Mouse (Mus musculus): ENCODE measurements around the gene Apon. TPM values are rescaled to one million over a fixed set of nuclear protein-coding genes. Genes with fewer than 3 reads are reported as not detected.
"Not testable (repeated sequence)": the region's sequence is repeated elsewhere in the genome, so short reads cannot be mapped to it uniquely, and the experiment has no call there.

Gene Apon
- polyA plus RNA-seq, 1 experiment from 2014 or later = 42.4 TPM

GRCm38 (mm10) chr10:128278158-128278557 is 24.3 kb downstream of the Apon start:
- Histone ChIP-seq H3K4me1 (ENCODE audit: insufficient read depth) (no peaks in the 10 kb centered on the region), H3K9me3 (ENCODE audit: low read length) (no peaks in the 10 kb centered on the region), H3K4me2 (ENCODE audit: low read depth, low read length) (no peak overlapping the region), H3K27me3 (ENCODE audit: insufficient read depth, low read length) (no peaks in the 10 kb centered on the region), H3K27ac (ENCODE audit: low read depth) (no peak overlapping the region), H3K9ac (replicated peaks) (no peak overlapping the region), H3K4me3 (ENCODE audit: low read depth, low read length) (no peak overlapping the region), H3K36me3 (replicated peaks; ENCODE audit: insufficient read depth, low read length) (peaks cover 64% of the 10 kb centered on the region)
- no peak for TF ChIP-seq CTCF (IDR thresholded peaks at IDR 0.05; ENCODE audit: low read depth)
- no peak for TF ChIP-seq EP300 (IDR thresholded peaks at IDR 0.05; ENCODE audit: low read depth)
- 73% methylated on average over 6 of the region's 6 CpGs for WGBS (ENCODE audit: insufficient replicate concordance)
- ATAC-seq = no peak
- no peak for DNase-seq

GRCm38 (mm10) chr10:128280943-128281342 is 27.0 kb downstream of the Apon start:
- TF ChIP-seq EP300 (IDR thresholded peaks at IDR 0.05; ENCODE audit: low read depth) (no peak), CTCF (IDR thresholded peaks at IDR 0.05; ENCODE audit: low read depth) (no peak)
- Histone ChIP-seq H3K36me3 (replicated peaks; ENCODE audit: insufficient read depth, low read length) (peaks cover 91% of the 10 kb centered on the region), H3K9me3 (ENCODE audit: low read length) (no peaks in the 10 kb centered on the region), H3K4me1 (ENCODE audit: insufficient read depth) (no peaks in the 10 kb centered on the region), H3K27me3 (ENCODE audit: insufficient read depth, low read length) (no peaks in the 10 kb centered on the region), H3K4me2 (ENCODE audit: low read depth, low read length) (no peak overlapping the region), H3K27ac (ENCODE audit: low read depth) (no peak overlapping the region), H3K9ac (replicated peaks) (no peak overlapping the region), H3K4me3 (ENCODE audit: low read depth, low read length) (no peak overlapping the region)
- no peak for ATAC-seq
- 84% methylated on average over 6 of the region's 6 CpGs for WGBS (ENCODE audit: insufficient replicate concordance)
- DNase-seq = no peak

DNA sequence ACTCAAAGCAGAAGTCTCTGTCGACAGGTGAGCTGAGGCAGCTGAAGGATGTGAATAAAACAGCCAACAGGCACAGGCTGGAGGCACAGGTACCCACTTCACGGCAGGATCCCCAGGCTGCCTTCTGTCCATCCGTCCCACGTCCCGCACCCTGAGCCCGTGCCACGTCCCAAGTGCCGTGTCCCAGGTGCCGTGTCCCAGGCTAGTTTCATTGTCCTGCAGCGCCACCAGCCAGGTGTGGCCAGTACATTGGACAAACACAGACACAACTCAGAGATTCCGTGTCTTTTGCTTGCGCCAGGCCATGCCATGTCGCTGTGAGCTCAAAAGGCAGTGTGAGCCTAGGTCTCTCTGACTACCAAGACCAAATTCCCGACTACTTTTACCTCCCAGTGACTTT is 27.8 kb downstream of the Apon start:
- H3K4me1 ChIP-seq (ENCODE audit: insufficient read depth) = no peaks in the 10 kb centered on the region
- H3K4me3 ChIP-seq (ENCODE audit: low read depth, low read length) = no peak overlapping the region
- ATAC-seq (no peak), DNase-seq (no peak)
- H3K9ac ChIP-seq (replicated peaks) = no peak overlapping the region
- no peaks in the 10 kb centered on the region for H3K27me3 ChIP-seq (ENCODE audit: insufficient read depth, low read length)
- 93% methylated on average over 14 of the region's 14 CpGs for WGBS (ENCODE audit: insufficient replicate concordance)
- no peak overlapping the region for H3K4me2 ChIP-seq (ENCODE audit: low read depth, low read length)
- no peak overlapping the region for H3K27ac ChIP-seq (ENCODE audit: low read depth)
- no peak for TF ChIP-seq EP300 (IDR thresholded peaks at IDR 0.05; ENCODE audit: low read depth)
- no peak for TF ChIP-seq CTCF (IDR thresholded peaks at IDR 0.05; ENCODE audit: low read depth)
- peaks cover 93% of the 10 kb centered on the region for H3K36me3 ChIP-seq (replicated peaks; ENCODE audit: insufficient read depth, low read length)
- no peaks in the 10 kb centered on the region for H3K9me3 ChIP-seq (ENCODE audit: low read length)

- no peaks in the 10 kb centered on the region for H3K4me1 ChIP-seq (ENCODE audit: insufficient read depth)
- no peak overlapping the region for H3K9ac ChIP-seq (replicated peaks)
- TF ChIP-seq EP300 (IDR thresholded peaks at IDR 0.05; ENCODE audit: low read depth) = no peak
- TF ChIP-seq CTCF (IDR thresholded peaks at IDR 0.05; ENCODE audit: low read depth) = no peak
- 0 out of 2 replicates have a peak overlapping the region, but pooled peaks have one; percentile 6 for H3K27ac ChIP-seq (ENCODE audit: low read depth)
- WGBS (ENCODE audit: insufficient replicate concordance) = 83% methylated on average over 20 of the region's 20 CpGs
- no peaks in the 10 kb centered on the region for H3K9me3 ChIP-seq (ENCODE audit: low read length)
- H3K4me3 ChIP-seq (ENCODE audit: low read depth, low read length) = no peak overlapping the region
- no peak overlapping the region for H3K4me2 ChIP-seq (ENCODE audit: low read depth, low read length)
- ATAC-seq = no peak
- H3K27me3 ChIP-seq (ENCODE audit: insufficient read depth, low read length) = no peaks in the 10 kb centered on the region
- H3K36me3 ChIP-seq (replicated peaks; ENCODE audit: insufficient read depth, low read length) = peaks cover 84% of the 10 kb centered on the region
- no peak for DNase-seq
Measured at GRCm38 (mm10) chr10:128282886-128283450, 29.1 kb downstream of the Apon start.

DNA sequence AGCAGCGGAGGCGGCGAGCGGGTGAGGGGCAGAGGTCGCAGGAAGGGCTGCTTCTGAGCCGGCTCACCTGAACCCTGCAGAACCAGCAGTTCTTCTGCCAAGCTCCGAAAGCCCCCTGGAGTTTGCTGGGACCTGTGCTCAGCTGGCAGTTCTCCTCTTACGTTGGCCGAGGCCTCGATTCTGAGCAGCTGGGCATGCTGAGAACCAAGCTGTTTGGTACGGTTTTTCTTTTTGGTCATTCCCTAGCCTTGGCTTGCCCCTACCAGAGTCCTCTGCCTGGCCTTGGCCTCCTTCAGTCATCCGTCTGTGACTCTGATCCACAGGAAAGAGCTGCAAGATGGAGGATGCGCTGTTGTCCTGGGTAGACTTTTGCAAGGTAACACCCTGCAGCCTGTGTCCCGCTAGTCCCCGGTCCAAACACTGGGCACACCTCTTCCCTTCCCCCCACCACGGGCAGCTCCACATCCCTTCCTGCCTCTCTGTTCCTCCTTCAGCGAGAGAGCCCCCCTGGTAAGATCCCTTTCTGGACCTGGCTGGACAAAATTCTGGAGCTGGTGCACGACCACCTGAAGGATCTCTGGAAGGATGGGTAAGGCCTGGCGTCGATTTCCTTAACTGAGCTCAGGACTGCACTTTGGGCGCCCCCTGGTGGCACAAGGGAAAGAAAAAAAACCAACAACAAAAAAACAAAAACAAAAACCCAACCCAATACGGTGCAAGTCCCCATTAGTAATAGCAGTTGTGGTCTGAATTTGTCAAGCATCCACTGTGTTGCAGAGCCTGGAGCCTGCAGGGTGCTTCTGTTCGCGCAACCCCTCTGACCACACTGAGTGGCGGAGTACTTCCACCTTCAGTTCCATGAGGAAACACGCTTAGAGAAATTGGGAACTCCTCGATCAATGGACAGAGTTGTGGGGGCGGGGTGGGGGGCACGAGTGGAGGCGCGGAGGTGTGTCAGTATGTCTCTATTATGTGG is 30.0 kb downstream of the Apon start:
- Histone ChIP-seq H3K27ac (ENCODE audit: low read depth) (0 out of 2 replicates have a peak overlapping the region, but pooled peaks have one; percentile 6), H3K27me3 (ENCODE audit: insufficient read depth, low read length) (no peaks in the 10 kb centered on the region), H3K4me1 (ENCODE audit: insufficient read depth) (no peaks in the 10 kb centered on the region), H3K9ac (replicated peaks) (no peak overlapping the region), H3K4me3 (ENCODE audit: low read depth, low read length) (no peak overlapping the region), H3K36me3 (replicated peaks; ENCODE audit: insufficient read depth, low read length) (peaks cover 81% of the 10 kb centered on the region), H3K9me3 (ENCODE audit: low read length) (no peaks in the 10 kb centered on the region), H3K4me2 (ENCODE audit: low read depth, low read length) (no peak overlapping the region)
- TF ChIP-seq EP300 (IDR thresholded peaks at IDR 0.05; ENCODE audit: low read depth) = no peak
- peak; percentile 80 for TF ChIP-seq CTCF (IDR thresholded peaks at IDR 0.05; ENCODE audit: low read depth)
- DNase-seq = peak; percentile 80
- ATAC-seq = peak; percentile 29
- WGBS (ENCODE audit: insufficient replicate concordance) = 68% methylated on average over 31 of the region's 31 CpGs

DNA sequence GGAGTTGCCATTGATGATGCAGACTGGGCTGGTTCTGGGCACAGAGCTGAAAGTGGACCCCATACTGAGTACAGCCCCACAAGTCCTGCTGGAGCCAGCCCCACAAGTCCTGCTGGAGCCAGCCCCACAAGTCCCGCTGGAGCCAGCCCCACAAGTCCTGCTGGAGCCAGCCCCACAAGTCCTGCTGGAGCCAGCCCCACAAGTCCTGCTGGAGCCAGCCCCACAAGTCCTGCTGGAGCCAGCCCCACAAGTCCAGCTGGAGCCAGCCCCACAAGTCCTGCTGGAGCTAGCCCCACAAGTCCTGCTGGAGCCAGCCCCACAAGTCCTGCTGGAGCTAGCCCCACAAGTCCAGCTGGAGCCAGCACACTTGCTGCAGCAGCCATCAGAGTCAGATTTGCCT is 36.7 kb downstream of the Apon start:
- H3K9ac ChIP-seq (replicated peaks); H3K9me3 ChIP-seq (ENCODE audit: low read length); H3K27me3 ChIP-seq (ENCODE audit: insufficient read depth, low read length); H3K27ac ChIP-seq (ENCODE audit: low read depth); DNase-seq; H3K4me2 ChIP-seq (ENCODE audit: low read depth, low read length); H3K4me3 ChIP-seq (ENCODE audit: low read depth, low read length); H3K4me1 ChIP-seq (ENCODE audit: insufficient read depth); ATAC-seq: not testable (repeated sequence)
- H3K36me3 ChIP-seq (replicated peaks; ENCODE audit: insufficient read depth, low read length) = peaks cover 46% of the 10 kb centered on the region
- WGBS (ENCODE audit: insufficient replicate concordance) = 82% methylated on average over 1 of the region's 1 CpGs

Data from liver, postnatal 0 days (tissue).